Mouse (Mus musculus): Measurements from ENCODE around the gene Cdh23. TPM values are rescaled to one million over a fixed set of nuclear protein-coding genes. Genes with fewer than 3 reads are reported as not detected.

The Cdh23 gene
- total RNA-seq, 2 experiments from 2014 or later: 1.2 to 2.2 TPM

- no peak overlapping the region for H3K4me3 ChIP-seq
- intact Hi-C loops (cut with DNase I): no loop called here
- TF ChIP-seq CTCF (IDR thresholded peaks at IDR 0.05): no peak
- DNase-seq (ENCODE audit: extremely low spot score in 1 of 2, low spot score in 2 of 2): no peak
- H3K27ac ChIP-seq: no peak overlapping the region
Measured at GRCm38 (mm10) chr10:60289216-60289615, 407.1 kb downstream of the Cdh23 start.

GRCm38 (mm10) chr10:60287726-60288125 is 408.6 kb downstream of the Cdh23 start:
- Histone ChIP-seq H3K27ac (no peak overlapping the region), H3K4me3 (no peak overlapping the region)
- no peak for DNase-seq (ENCODE audit: extremely low spot score in 1 of 2, low spot score in 2 of 2)
- intact Hi-C loops (cut with DNase I): no loop called here
- TF ChIP-seq CTCF (IDR thresholded peaks at IDR 0.05): no peak

- no peak for DNase-seq (ENCODE audit: extremely low spot score in 1 of 2, low spot score in 2 of 2)
- H3K27ac ChIP-seq: peak overlapping the region; percentile 89; the same call in 1 of the 2 replicates
- intact Hi-C loops (cut with DNase I): no loop called here
- no peak for TF ChIP-seq CTCF (IDR thresholded peaks at IDR 0.05)
- H3K4me3 ChIP-seq: no peak overlapping the region
Measured at GRCm38 (mm10) chr10:60287161-60287560, 409.1 kb downstream of the Cdh23 start.

GRCm38 (mm10) chr10:60286546-60286945 is 409.7 kb downstream of the Cdh23 start:
- Histone ChIP-seq H3K4me3 (no peak overlapping the region; the same call in 1 of the 2 replicates), H3K27ac (peak overlapping the region; percentile 89)

GRCm38 (mm10) chr10:60285676-60286372 is 410.5 kb downstream of the Cdh23 start:
- H3K27ac ChIP-seq: peak overlapping the region; percentile 89
- peak overlapping the region; percentile 18 for H3K4me3 ChIP-seq
- intact Hi-C loops (cut with DNase I): no loop called here
- TF ChIP-seq CTCF (IDR thresholded peaks at IDR 0.05): no peak
- DNase-seq (ENCODE audit: extremely low spot score in 1 of 2, low spot score in 2 of 2): peak; percentile 74 to 86

More at GRCm38 (mm10) chr10:60286546-60286945, 409.7 kb downstream of the Cdh23 start:
- TF ChIP-seq CTCF (IDR thresholded peaks at IDR 0.05): no peak
- intact Hi-C loops (cut with DNase I): no loop called here
- DNase-seq (ENCODE audit: extremely low spot score in 1 of 2, low spot score in 2 of 2): no peak

GRCm38 (mm10) chr10:60285183-60285582 is 411.1 kb downstream of the Cdh23 start:
- no peak for DNase-seq (ENCODE audit: extremely low spot score in 1 of 2, low spot score in 2 of 2)
- TF ChIP-seq CTCF (IDR thresholded peaks at IDR 0.05): no peak
- intact Hi-C loops (cut with DNase I): no loop called here

GRCm38 (mm10) chr10:60284676-60285111 is 411.6 kb downstream of the Cdh23 start:
- intact Hi-C loops (cut with DNase I): no loop called here

More at GRCm38 (mm10) chr10:60285183-60285582, 411.1 kb downstream of the Cdh23 start:
- H3K27ac ChIP-seq: peak overlapping the region; percentile 89
- peak overlapping the region; percentile 18 for H3K4me3 ChIP-seq

GRCm38 (mm10) chr10:60284248-60284647 is 412.0 kb downstream of the Cdh23 start:
- intact Hi-C loops (cut with DNase I): no loop called here
- H3K4me3 ChIP-seq: peak overlapping the region; percentile 18
- peak overlapping the region; percentile 89 for H3K27ac ChIP-seq
- no peak for DNase-seq (ENCODE audit: extremely low spot score in 1 of 2, low spot score in 2 of 2)
- TF ChIP-seq CTCF (IDR thresholded peaks at IDR 0.05): no peak

More at GRCm38 (mm10) chr10:60284676-60285111, 411.6 kb downstream of the Cdh23 start:
- peak overlapping the region; percentile 18 for H3K4me3 ChIP-seq
- TF ChIP-seq CTCF (IDR thresholded peaks at IDR 0.05): no peak
- peak overlapping the region; percentile 89 for H3K27ac ChIP-seq
- no peak for DNase-seq (ENCODE audit: extremely low spot score in 1 of 2, low spot score in 2 of 2)

- intact Hi-C loops (cut with DNase I): no loop called here
- no peak for DNase-seq (ENCODE audit: extremely low spot score in 1 of 2, low spot score in 2 of 2)
- Histone ChIP-seq H3K4me3 (peak overlapping the region; percentile 34), H3K27ac (peak overlapping the region; percentile 82)
- TF ChIP-seq CTCF (IDR thresholded peaks at IDR 0.05): no peak
Measured at GRCm38 (mm10) chr10:60282116-60283014, 413.9 kb downstream of the Cdh23 start.

- TF ChIP-seq CTCF (IDR thresholded peaks at IDR 0.05): no peak
- no peak for DNase-seq (ENCODE audit: extremely low spot score in 1 of 2, low spot score in 2 of 2)
- intact Hi-C loops (cut with DNase I): no loop called here
- Histone ChIP-seq H3K4me3 (peak overlapping the region; percentile 34; the same call in 1 of the 2 replicates), H3K27ac (peak overlapping the region; percentile 80)
Measured at GRCm38 (mm10) chr10:60281571-60282050, 414.7 kb downstream of the Cdh23 start.

- Histone ChIP-seq H3K27ac (peak overlapping the region; percentile 80), H3K4me3 (peak overlapping the region; percentile 66)
- no peak for DNase-seq (ENCODE audit: extremely low spot score in 1 of 2, low spot score in 2 of 2)
- intact Hi-C loops (cut with DNase I): no loop called here
- TF ChIP-seq CTCF (IDR thresholded peaks at IDR 0.05): no peak
Measured at GRCm38 (mm10) chr10:60280353-60280752, 415.9 kb downstream of the Cdh23 start.

GRCm38 (mm10) chr10:60279941-60280301 is 416.4 kb downstream of the Cdh23 start:
- peak; percentile 75 to 79 for DNase-seq (ENCODE audit: extremely low spot score in 1 of 2, low spot score in 2 of 2)
- peak overlapping the region; percentile 80 for H3K27ac ChIP-seq
- intact Hi-C loops (cut with DNase I): no loop called here
- H3K4me3 ChIP-seq: peak overlapping the region; percentile 66
- no peak for TF ChIP-seq CTCF (IDR thresholded peaks at IDR 0.05)
